Mouse (Mus musculus): ENCODE data around the gene Timmdc1.

Gene Timmdc1

DNA sequence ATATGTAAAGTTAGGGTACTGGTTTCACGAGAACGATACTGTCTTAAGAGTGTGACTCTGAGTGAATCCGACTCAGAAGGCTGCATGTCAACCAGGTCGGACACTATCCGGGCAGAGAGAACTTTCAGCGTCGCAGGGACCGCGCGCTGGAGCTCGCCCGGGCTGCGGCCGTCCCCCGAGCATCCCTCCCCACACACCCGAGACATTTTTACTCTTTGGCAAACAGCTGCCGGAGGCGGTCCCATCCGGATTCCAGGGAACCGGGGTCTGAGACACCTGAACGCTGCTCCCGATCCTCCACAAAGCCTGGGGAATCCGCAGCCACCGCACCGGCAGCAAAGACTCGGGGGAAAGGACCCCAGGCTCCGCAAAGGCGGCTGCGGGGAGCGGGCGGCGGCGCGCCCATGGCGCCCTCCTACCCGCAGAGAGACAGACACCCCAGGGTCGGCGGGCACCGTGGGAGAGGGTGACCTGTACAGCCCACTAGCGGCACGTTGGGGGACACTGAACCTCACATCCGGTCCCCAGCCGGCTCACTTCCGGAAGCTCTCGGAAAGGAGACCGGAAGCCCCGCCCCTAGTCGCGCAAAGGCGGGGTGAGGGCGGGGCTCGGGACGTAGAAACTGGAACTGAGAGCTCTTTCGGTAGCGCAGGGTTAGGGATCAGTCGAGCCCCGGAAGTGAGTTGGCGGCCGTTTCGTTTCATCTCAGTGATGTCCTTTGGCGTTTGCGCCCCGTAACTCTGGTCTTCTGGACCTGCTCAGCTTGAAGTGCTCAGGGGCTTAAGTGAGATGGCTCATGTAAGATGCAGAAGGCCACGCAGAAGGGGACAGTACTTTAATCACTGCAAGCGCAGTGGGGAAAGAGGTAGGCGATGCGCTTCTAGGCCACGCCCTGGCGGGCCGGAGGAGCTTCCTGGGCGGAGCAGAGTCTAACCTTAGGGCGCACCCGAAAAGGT, at the start of gene Timmdc1:
Gene Timmdc1, minus strand, starts transcription at position 535 of the 956 bp plus-strand sequence.
- peak; percentile 96 for DNase-seq

DNA sequence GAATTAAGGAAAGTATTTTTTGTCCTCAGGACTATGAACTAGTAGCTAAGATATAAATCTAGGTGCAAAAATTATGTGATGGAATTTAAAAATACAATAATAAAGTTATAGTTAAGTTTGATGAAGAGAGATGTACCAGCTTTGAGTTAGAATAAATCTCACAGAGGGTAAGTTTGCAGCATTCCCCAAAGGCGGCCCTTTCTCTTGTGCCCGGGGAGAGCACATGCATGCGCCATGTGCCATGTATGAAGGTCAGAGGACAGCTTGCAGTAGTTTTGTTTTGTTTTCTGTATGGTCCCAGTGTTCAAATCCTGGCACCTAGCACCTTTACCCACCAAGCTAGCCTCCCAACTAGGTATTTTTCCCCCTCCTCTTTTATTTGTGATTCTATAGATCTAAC, 49.0 kb upstream of the Timmdc1 start:
- no peak for DNase-seq

DNA sequence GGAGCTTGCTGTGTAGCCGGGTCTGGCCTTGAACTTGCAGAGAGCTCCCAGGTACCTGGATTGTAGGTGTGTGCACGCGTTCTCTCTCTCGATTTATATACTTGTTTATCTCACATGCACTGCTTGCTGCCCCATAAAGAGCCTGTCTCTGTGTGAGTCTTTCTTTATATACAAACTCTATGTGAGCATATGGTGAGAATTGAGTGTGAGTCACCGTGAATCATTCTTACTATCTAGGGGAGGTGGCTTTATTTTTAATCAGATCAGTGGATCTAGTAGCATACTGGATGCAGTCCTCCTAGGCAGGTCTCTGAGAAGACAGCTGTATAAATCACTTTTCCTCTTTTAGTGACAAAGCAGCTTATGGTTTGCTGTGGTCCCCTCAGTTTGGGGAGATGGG, 45.7 kb upstream of the Timmdc1 start:
- DNase-seq, result no peak

DNA sequence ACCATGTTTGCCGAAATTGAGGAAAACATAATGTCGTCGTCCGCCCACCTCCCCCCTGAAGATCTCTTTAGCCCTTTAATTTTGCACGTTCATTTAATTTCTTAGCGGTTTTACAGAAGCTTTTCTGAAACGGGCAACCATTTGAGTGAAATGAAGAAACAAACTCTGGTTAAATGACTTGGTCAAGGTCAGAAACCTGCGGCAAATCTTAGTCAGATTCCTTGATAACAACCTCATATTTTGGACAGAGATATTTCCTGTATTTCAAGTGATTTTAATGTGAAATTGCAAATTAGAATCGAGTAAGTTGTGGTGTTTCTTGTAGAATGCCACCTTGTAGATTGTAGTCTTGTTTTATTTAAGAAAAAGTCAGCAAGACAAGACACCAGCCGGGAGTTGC, 41.1 kb upstream of the Timmdc1 start:
- DNase-seq, result no peak

DNA sequence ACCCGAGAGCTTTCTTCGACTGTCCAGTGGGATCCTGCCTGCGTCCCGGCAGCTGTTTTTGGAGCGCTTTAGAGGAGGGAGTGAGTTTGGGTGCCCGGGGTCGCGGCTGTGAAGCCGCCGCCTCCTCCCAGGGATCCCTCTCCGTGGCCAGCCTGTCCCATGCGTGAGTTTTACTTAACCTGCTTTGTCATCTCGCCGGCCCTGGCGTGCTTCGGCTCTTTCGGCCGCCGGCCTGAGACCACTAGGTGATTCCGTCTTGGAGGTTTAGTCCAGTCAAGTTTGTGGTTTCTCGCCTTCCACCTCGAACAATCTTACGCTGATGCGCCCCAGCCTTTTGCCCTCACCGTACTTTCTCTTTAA, 40.5 kb upstream of the Timmdc1 start:
- DNase-seq, result no peak

DNA sequence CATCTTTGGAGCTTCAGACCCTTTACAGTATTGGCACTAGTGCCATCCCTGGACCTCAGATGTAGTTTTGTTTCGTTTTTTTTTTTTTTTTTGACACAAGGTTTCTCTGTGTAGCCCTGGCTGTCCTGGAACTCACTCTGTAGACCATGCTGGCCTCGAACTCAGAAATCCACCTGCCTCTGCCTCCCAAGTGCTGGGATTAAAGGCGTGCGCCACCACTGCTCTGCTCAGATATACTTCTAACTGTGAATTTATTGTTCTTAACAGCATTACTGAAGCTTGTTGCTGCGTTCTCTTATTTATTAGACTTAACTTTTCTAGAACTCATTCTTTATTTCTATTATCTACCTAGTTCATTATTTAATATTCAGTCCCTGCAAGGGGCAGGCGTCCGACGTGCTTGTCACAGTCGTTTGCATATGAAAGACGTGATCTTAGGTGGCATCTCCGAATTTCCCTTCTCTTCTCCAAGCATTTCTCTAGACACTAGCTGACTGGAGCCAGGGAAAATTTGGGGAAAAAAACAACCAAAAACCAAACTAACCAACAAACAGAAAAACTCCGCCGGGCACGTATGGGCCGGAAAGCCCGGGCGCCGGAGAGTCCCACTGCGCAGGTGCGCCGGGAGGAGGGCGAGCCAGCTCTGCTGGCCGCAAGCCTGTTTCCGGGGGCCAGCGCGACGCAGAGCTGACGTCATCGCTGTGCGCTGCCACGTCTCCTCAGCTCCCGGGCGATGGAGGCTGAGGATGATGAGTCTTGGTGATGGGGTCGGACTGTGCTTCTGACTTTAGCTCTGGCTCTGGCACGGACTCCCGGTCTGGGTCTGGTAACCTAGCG, 39.9 kb upstream of the Timmdc1 start:
- peak; percentile 96 for DNase-seq

DNA sequence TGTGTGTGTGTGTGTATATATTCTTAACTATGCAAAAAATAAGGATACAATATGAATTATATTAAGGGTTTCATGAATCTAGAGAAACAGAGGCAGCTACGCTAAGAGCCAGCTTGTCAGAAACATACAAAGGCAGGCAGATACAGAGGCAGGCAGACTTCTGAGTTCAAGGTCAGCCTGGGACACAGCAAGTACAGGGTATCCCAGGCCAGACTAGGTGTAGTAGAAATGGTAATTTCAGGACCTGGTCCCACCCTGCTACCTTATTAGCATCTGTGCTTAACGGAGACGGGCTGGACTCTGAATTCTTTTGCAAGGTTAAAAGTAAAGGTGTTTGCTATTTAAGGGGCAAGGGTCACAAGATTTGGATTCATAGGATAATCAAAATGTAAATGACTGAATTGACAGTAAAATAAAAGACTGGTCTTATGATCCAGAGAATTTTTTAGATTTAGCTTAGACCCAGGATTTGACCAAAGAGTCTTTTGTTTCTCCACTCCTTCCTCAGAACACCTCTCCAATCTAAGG, 35.8 kb upstream of the Timmdc1 start, which contains the start of gene Tmem39a:
Gene Tmem39a, plus strand, starts transcription at position 478 of the 528 bp plus-strand sequence.
- no peak for DNase-seq

DNA sequence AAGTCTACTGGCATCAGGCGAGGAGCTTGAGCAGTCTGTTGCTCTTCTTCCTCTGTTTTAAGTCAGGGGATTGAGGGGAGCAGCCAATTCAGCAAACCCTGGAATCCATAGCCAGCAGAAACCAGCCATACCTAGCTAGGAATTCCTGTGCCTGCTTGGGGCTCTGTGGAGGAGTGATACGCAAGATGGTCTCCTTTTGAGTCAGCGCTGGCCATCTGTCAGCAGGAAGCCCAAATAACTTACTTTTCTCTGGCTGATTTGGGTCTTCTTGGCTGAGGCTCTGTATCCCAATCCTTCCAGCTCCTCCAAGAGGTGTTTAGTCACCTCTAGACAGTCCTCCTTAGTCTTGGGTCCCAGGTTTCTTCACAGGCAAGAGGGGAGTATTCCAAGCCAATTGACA, 33.5 kb upstream of the Timmdc1 start:
- DNase-seq, result no peak

DNA sequence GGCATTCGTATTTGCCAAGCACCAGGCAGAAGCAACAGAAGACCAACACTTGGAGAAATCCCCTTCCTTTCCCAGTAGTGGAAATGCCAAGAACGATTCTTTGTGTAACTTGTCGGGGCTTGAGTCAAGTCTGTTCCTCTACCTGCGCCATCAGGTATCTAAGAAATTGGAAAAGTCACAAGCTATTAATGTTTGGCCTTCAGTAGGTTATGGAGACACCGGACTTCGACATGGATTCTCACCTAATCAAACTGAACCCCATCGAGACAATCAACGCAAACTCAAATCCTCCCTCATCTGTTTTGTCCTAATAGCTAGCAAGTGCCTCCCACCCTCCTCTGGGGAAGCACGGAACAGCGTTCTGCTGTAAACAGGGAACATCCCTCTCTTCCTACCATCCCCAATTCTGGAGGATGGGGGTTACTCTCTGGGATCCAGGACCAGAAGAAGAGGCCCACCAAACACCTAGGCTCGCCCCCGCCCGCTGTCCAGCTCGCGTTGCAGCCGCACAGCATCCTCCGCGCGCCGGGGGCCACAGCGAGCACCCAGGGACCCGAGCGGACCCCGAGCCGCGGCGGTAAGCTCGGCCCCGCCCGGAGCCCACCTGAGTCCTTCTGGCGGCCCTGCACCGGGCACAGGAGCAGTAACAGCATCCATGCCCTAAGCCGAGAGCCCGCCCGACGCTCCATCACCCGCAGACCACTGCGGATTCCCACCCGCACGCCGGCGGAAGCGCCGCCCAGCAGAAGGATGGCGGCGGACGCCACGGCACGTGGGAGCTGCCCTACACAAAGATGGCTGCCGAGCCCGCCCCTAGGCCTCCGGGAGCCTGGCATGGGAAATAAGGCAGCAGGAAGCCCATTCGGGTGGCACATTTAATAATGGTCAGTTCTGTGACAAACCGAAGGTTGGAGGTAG, 27.3 kb upstream of the Timmdc1 start, which contains the start of gene Poglut1:
Gene Poglut1, minus strand, starts transcription at position 780 of the 918 bp plus-strand sequence.
- peak; percentile 87 for DNase-seq

DNA sequence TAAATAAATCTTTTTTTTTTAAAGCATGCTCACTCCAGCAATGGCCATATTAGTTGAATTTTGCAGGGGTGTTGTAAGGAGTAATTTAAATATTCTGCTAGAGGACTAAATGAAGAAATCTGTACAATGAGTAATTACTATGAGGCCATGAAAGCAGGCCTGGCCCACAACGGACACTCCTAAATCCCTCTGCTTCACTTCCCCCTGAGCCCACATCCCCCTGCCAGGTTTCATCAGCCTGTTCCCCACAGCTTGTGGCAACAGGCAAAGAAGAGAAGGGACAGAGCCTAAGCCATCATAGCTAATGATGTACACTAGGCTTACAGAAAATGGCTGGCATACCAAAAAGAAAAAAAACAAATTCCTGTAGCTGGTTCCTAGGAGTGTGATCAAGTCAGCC, 25.5 kb upstream of the Timmdc1 start:
- no peak for DNase-seq

DNA sequence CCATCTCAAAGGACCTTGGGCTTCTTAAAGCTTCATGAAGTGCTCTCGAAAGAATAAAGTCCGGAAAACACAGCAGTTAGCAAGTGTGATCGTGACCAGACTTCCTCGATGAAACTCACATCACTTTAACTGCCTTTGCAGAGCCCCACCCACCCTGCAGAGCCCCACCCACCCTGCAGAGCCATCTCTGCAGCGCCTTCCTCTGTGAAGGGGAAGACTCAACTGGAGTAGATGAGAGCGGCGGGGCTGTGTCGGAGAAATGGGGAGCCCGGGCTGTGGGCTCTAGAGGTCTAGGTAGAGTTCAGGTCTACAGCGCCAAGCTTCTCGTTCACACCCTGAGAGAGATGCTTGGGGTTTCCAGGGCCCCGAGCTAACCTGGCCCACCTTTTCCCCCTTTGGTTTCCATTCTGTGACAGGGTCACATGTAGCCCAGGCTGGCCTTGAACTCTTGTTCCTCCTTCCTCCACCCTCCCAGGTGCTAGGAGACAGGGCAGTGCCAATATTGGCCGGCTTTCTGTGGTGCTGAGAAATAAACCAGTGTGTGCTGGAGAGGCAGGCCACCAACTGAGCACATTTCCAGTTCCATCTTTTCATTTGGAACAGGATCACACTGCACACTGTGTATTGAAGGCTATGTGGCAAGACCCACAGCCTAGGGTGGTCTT, 16.4 kb upstream of the Timmdc1 start:
- no peak for DNase-seq

DNA sequence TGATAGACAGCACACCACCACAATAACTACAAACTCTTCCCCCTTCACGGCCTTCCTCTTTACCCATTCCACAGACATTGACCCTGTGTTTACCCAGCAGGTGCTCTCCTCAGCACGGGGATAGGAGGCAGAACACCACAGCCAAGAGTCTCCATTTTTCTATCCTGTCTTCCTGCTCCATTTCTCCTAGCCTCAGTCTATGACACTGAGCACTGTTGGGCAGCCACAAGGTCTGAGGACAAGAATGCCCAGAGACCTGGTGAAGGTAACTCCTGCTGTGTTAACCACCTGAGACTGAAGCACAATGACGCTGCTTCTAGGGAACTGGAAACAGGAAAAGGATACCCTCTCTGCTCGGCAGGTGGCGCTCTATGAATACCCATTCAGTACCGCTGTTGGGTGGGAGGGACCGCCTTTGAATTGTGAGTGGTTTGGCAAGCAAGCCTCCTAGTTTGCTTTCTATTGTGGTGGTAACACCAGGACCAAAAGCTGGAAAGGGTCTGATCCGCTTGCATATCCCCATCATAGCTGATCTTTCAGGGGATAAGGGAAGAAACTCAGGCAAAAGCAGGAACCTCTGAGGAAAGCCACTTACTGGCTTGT, 14.2 kb upstream of the Timmdc1 start:
- peak; percentile 88 for DNase-seq

DNA sequence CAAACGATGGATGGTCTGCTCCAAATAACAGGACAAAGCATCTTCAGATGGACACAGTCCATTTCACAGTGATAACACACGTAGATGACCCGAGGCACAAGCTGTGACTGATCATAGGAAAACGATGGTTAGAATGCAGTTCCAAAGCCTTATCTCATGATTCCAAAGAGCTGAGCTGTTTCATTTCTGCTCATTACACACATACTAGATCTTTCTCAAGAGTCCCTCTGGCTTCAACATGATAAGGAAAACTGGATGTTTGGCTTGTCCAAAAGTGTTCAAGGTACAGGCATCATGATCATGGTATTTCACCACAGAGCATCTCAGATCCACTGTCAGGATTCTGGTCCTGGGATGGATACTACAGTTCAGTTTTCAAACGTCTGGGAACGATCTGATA, 3.8 kb upstream of the Timmdc1 start:
- DNase-seq, result no peak

DNA sequence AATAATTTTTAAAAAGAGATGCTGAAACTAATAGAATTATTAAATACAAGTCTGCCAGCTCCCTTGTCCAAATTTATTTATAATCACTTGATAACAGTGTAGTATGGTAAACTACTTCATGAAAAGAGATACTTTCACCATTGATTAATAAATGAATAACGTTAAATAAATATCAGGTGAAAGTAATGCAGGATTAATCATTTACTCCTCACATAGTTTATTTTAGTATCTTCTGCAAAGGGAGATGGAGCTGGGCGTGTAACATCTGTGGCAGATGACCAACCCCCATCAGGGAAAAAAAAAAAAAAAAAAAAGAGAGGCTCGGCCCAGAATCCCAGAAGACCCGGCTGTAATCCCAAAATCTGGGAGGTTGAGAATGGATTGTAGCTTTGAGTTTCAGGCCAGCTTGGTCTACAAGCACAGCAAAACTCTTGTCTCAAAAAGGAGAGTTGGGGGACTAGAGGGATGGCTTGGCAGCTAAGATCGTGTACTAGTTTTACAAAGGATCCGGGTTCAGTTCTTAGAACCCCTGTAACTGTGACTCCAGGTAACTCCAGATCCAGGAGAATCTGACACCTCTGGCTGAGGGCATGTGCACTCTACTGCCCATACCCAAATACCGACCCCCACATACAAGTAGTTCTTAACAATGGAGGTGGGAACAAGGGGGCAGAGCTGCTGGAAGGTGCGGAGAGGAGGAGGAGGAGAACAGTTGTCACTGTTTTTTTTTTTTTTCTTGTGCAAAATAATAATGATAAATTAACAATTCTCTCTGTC, 1.1 kb downstream of the Timmdc1 start:
- no peak for DNase-seq

DNA sequence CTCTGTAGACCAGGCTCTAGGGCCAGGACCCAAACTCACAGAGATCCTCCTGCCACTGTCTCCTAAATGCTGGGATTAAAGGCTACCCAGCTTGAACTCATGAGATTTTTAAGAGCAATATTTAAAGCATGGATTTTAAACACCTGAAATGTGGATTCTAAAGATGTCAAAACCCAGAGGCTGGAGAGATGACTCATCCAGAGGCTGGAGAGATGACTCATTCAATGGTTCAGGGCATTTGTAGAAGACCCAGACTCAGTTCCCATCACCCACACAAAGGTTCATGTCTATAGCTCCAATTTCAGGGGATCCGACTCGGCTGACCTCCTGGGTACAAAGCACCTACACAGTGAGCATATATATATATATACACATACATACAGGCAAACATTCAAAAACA, 3.3 kb downstream of the Timmdc1 start:
- DNase-seq, result no peak

DNA sequence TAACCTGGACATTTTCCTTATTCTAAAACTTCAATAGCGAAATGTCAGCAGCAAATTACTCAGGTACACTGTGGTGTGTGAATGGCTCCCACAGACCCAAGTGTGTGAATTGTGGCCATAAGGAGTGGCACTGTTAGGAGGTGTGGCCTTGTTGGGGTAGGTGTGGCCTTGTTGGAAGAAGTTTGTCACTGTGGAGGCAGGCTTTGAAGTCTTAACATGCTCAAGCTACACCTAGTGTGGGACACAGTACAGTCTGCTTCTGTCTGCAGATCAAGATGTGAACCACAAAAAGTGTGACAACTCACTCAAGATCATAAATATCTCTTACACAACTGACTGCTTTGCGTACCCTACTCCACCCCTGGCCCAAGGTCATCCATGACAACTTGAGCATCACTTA, 11.6 kb downstream of the Timmdc1 start:
- no peak for DNase-seq

DNA sequence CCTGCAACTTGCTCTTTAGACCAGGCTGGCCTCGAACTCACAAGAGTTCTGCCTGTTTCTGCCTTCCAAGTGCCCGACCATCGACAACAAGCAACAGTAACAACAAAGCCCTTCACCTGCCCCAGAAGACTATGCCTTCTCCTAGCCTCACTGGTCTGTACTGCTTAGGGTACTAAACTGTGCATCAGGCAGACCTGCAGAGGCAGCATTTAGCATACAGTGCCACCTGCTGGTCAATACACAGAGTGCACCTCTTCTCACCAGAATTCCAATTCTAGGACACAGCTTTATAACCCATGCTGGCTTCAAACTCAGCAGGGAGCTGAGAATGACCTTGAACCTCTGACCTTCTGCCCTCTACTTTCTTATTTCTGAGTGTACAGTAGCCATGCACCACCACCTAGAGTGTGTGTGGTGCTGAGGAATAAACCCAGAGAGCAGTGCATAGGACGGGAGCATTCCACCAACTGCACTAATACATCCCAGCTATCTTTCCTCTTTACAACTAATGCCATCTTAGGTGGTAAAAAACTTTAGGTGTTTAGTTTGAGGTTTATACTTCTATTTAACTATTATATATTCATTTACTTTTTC, 16.3 kb downstream of the Timmdc1 start:
- peak; percentile 70 for DNase-seq

DNA sequence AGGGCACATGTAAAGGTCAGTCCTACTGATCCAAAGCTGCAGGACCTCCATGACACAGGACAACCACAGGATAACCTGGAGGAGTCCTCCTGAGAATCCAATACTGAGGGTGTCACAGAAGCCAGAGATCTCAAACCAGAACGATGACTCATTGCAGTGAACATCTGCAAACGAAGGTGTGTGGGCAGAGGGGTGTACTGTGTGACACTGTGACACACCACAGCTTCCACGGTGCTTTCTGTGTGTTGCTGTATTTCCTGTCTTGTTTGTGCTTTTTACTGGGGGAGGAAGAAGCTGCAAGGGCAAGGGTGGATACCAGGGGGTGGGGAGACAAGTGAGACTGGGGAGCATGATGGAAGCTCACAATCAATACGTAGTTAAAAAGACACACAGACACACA, 18.9 kb downstream of the Timmdc1 start:
- DNase-seq, result no peak

DNA sequence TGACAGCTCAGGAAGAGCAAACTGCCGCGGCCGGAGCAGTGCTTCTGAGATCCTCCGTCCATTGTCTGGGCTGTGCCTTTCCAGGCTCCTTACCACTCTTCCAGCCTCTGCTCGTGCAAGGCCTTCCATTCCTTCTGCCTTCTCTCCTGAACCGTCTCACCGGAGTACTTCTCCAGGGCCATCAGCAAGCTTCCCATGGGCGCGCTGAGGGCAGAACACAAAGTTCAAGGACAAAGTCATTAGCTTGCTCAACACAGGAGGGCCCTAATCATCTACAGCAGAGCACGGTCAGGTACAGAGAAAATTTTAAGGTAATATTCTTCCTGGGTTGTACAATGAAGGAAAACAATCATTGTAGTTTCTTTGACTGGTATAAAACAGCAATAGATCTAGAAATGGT, 20.0 kb downstream of the Timmdc1 start:
- DNase-seq, result no peak

DNA sequence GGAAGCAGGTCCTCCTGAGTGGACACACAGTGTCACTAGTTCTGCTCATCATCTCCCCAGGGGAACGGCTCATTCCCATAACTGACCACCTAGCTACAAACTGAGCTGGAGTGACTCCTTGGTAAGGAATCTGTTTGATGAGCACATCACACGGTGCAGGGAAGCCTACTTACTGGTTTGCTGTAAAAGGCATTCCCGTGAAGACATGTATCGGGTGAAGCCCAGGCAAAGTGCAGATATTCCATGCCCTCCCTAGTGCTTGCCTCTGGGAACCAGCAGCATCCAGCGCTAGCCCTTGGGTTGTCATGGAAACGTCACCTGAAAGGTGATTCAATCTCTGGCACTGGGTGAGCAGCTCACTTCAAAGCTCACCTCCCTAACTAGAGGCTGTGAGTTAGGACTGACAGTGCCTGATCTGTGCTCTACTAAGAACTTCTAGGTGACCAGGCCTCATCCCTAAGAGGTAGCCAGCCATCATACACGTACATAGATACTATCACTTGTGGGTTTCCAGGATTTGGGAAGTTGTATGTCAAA, 25.8 kb downstream of the Timmdc1 start:
- DNase-seq, result no peak

Measured in lung, postnatal 10 days (tissue).